Mouse (Mus musculus) sigmoid colon, adult 10 weeks (tissue): ENCODE results near the gene Plin1. TPM values are rescaled to one million over a fixed set of nuclear protein-coding genes. Genes with fewer than 3 reads are reported as not detected.

Source experiments
- polyA plus RNA-seq: library from polyadenylated mRNA; stranded (reverse); fragments of 350-450 nt; fragmentation: Illumina TruSeq; extraction: RNeasy Lipid Tissue Mini Kit (QIAGEN cat#74804); gene quantifications from one replicate; pipeline ENCODE4 v1.2.3, GENCODE M21; 2014; ENCODE audit warnings: low read depth, low replicate concordance

Gene Plin1
- 5.8 TPM for polyA plus RNA-seq

DNA sequence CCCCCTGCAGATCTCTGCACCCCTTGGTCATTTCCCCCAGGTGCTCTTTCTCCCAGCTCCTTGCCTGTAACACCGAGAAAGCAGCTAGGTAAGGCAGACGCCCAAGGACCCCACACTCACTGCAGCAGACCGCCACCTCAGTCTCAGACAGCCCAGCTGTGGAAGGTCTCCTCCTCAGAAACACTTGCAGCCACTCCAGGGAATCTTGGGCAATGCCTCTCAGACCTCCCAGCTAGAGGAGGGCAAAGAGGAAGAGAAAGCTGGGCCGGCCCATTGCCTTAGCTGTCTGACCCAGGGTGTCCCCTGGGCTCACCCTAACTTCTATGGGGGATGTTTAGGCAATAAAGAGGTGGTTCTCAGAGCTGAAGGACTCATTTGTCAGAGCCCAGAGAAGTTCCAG is at the start of gene Plin1:
Plin1 (minus strand) TSS at position 282 of the 400 bp plus-strand sequence.

DNA sequence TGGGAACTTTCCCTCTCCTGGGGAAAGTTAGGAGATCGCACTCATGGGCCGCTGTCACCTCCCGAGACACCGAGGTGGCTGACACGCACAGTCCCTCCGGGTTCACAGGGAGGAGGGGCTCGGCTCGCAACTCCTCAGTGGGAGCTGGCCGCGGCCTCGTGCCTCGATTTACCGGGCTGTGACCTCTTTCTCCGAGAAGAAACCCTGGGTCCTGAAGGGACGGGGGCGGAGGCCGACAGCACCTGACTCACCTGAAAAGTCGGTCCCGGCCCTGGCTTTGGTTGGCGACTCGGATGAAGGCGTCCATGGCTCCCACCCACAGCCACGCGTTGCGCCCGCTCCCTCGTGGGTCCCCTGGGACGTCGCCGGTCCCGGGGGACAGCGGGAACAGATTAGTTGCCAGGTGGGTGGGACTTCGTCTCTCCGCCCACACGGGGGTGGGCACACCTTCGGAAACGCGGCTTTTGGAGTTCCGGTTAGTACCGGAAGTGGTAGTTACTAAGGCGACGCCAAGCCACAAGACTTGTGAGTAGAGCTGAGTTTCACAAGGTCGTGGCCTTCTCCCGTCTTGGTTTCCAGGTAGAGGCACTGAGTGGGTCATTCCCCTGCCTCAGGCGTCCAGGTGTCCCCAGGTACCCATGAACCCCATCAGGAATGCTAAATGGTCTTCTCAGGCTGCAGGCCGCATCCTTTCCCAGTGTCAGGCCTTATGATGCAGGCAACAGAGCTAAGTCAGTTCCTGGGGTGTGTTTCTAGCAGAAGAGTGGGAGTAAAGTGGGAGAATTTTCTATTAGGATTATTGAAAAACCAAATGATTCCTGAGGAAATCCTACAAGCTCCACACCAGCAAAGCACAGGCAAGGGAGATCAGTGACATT is 10.2 kb upstream of the Plin1 start, which contains the start of the genes Pex11a and Wdr93:
Pex11a (minus strand) TSS at position 473 of the 878 bp plus-strand sequence.
Wdr93 (plus strand) TSS at position 505 of the 878 bp plus-strand sequence.

DNA sequence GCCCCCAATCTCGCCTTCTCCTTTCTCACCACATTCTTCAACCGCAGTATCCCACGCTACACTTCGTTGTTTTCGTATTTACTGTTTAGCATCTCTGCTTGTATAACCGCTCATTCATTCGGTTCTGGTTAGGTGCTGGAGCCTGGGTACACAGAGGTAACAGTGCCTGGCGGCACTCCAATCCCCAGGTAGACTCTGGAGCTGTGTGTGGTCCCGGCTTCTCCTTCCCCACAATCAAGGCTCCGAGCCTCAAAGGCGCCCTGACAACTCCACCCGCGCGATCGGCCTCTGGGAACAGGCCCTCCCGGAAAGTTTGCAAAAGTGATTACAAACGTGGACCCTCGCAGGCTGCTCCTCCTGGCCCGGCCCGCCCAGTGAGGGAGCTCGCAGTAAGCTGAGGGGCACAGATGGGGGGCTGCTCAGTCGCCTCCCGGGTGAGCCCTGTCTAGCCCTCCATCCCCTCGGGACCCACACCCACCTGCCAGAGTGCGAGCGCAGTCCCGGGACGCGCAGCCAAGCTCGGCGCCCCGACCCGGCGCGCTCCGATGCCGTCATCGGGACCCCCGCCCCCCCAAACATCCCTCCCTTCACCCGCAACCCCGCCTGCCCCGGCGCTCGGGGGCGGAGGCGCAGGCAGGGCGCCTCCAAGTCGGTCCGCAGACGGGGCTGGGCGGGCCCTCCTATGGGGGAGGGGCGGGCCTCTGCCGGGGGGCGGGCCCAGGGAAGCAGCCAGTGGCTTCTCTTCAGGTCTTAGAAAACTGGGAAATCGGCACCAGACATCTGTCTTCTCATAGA is 17.3 kb downstream of the Plin1 start, which contains the start of gene Kif7:
Kif7 (minus strand) TSS at position 534 of the 795 bp plus-strand sequence.

Other genes starting within 250 kb of the Plin1 start
- gene Rhcg, start 115.2 kb downstream of the Plin1 start, polyA plus RNA-seq: not detected
- 1.7 TPM for gene Ticrr, start 72.7 kb downstream of the Plin1 start, polyA plus RNA-seq
- gene Kif7, start 17.2 kb downstream of the Plin1 start, polyA plus RNA-seq: 0.16 TPM
- gene Pex11a, start 10.2 kb upstream of the Plin1 start, polyA plus RNA-seq: 24.7 TPM
- gene Wdr93, start 10.3 kb upstream of the Plin1 start, polyA plus RNA-seq: 0.44 TPM
- not detected for gene Mesp1, start 60.9 kb upstream of the Plin1 start, polyA plus RNA-seq
- gene Mesp2, start 77.8 kb upstream of the Plin1 start, polyA plus RNA-seq: not detected
- 4.8 TPM for gene Anpep, start 128.2 kb upstream of the Plin1 start, polyA plus RNA-seq
- 32.1 TPM for gene Ap3s2, start 187.7 kb upstream of the Plin1 start, polyA plus RNA-seq
- 19.6 TPM for gene Arpin, start 202.5 kb upstream of the Plin1 start, polyA plus RNA-seq